Mouse (Mus musculus): Measurements from ENCODE around the gene Samd8.

DNA sequence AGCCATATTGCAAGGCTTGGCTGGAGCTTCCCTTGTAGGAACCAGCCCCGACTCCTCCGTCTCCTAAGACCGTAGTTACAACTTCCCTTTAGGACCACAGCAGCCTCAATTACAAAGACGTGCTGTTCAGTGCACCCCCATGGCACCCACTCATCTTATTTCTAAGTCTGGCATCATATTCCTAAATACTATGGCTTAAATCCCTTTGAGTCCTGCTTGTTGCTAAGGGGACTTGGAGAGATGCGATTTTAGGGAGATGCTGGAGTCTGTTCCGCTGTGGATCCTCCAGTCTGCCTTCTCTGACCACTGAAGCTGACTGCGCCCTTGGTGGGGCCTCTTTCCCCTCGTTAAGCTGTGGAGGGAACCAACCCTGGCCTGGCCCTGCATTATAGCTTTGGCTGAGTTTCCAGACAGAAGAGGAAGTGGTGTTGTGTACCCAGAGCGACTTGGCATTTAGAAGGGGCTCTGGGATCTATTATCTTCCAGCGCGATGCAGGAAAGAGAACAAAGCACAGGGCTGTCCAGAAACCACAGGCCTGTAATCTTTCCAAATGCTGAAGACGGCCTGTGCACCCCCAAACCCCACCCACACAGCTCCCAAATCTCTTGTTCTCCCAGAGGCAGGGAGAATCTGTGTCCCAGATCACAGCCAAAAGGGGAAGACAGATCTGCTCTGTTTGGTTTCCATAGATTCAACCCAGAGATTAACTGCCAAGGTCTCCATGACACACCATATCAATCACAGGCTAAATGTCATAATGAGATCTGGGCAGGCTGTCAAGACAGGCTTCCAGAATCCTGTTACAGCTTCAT, 43.4 kb upstream of the Samd8 start:
- no peak for TF ChIP-seq MAFK (IDR thresholded peaks at IDR 0.05; ENCODE audit: insufficient read depth, low read depth, low read length)
- no peak for TF ChIP-seq ZC3H11A (IDR thresholded peaks at IDR 0.05; ENCODE audit: borderline replicate concordance, low read depth, low read length)

Measured in ES-E14 (cell line).